Mouse (Mus musculus) kidney, adult 2 months (tissue): Measurements from ENCODE around the gene 1700001C19Rik. TPM values are rescaled to one million over a fixed set of nuclear protein-coding genes. Genes with fewer than 3 reads are reported as not detected.

Experiments
- DNase-seq: peaks from one replicate; pipeline ENCODE4 v3.0.0; 2021
- H3K27ac ChIP-seq: fragments of 200-500 bp; 2 replicates; pipeline ENCODE4 v1.5.1; 2012; ENCODE audit warnings: low read depth, low read length, control low read depth, inconsistent platforms; ENCODE audit not compliant: insufficient read depth
- H3K27me3 ChIP-seq: fragments of 200-500 bp; replicated peaks from 2 replicates; pipeline ENCODE4 v1.6.1; 2012; ENCODE audit warnings: mild to moderate bottlenecking, moderate library complexity, low read length, inconsistent platforms; ENCODE audit not compliant: control insufficient read depth, insufficient read depth
- H3K36me3 ChIP-seq: fragments of 200-500 bp; 2 replicates; pipeline ENCODE4 v1.6.1; 2012; ENCODE audit warnings: mild to moderate bottlenecking, moderate library complexity, low read length, inconsistent platforms; ENCODE audit not compliant: control insufficient read depth, insufficient read depth
- H3K4me1 ChIP-seq: fragments of 200-500 bp; 2 replicates; pipeline ENCODE4 v1.6.1; 2011; ENCODE audit warnings: low read length; ENCODE audit not compliant: control insufficient read depth, insufficient read depth
- H3K4me3 ChIP-seq: fragments of 200-500 bp; 2 replicates; pipeline ENCODE4 v1.5.1; 2011; ENCODE audit warnings: mild to moderate bottlenecking, low read depth, low read length, control low read depth; ENCODE audit not compliant: insufficient read depth
- CTCF ChIP-seq: fragments of 200-500 bp; conservative IDR thresholded peaks from 2 replicates; pipeline ENCODE4 v1.5.1; 2011; ENCODE audit warnings: low read depth, mild to moderate bottlenecking, control low read depth, low read length, moderate library complexity, mixed read lengths; ENCODE audit not compliant: insufficient read depth, insufficient read length
- POLR2A ChIP-seq: fragments of 200-500 bp; IDR thresholded peaks from one replicate; pipeline ENCODE4 v1.6.1; 2011; ENCODE audit warnings: low read depth, low read length, control low read depth
- WGBS: fragments of 180-500 bp; shearing (Covaris S2); methylation state at CpG from one replicate; pipeline ENCODE4 v1.1.7; 2018; 5-methylcytosine and 5-hydroxymethylcytosine counted together
- polyA plus RNA-seq: library from polyadenylated mRNA; depleted of rRNA; stranded (reverse); fragments of >200 nt; gene quantifications from 2 replicates; pipeline ENCODE4 v1.2.3, GENCODE M21; 2012

Gene 1700001C19Rik
- polyA plus RNA-seq, 1 experiment, result 0.09 TPM

- Histone ChIP-seq H3K4me1 (peaks cover under 1% of the 10 kb centered on the region), H3K36me3 (no peaks in the 10 kb centered on the region), H3K4me3 (no peak overlapping the region), H3K27ac (no peak overlapping the region), H3K27me3 (no peaks in the 10 kb centered on the region)
- 69% methylated on average over 4 of the region's 4 CpGs for WGBS
- no peak for TF ChIP-seq CTCF
- TF ChIP-seq POLR2A, result no peak
- peak; percentile 89 for DNase-seq
Measured at GRCm38 (mm10) chr17:47475181-47475580, 38.0 kb upstream of the 1700001C19Rik start.

GRCm38 (mm10) chr17:47474250-47474649, 37.1 kb upstream of the 1700001C19Rik start:
- no peak overlapping the region for H3K27ac ChIP-seq
- DNase-seq, result no peak
- no peaks in the 10 kb centered on the region for H3K36me3 ChIP-seq
- no peaks in the 10 kb centered on the region; the same call in 1 of the 2 replicates for H3K4me1 ChIP-seq
- H3K4me3 ChIP-seq, result no peak overlapping the region
- whole genome bisulfite sequencing, result 79% methylated on average over 4 of the region's 4 CpGs
- no peak for TF ChIP-seq CTCF
- TF ChIP-seq POLR2A, result no peak
- no peaks in the 10 kb centered on the region for H3K27me3 ChIP-seq

GRCm38 (mm10) chr17:47473434-47473974, 36.3 kb upstream of the 1700001C19Rik start:
- no peaks in the 10 kb centered on the region for H3K36me3 ChIP-seq
- no peak overlapping the region for H3K27ac ChIP-seq
- H3K27me3 ChIP-seq, result no peaks in the 10 kb centered on the region
- peak; percentile 54 for DNase-seq
- no peaks in the 10 kb centered on the region; the same call in 1 of the 2 replicates for H3K4me1 ChIP-seq
- TF ChIP-seq CTCF (peak; percentile 95), POLR2A (no peak)
- H3K4me3 ChIP-seq, result no peak overlapping the region
- WGBS, result 17% methylated on average over 8 of the region's 8 CpGs

GRCm38 (mm10) chr17:47472435-47473350, 35.5 kb upstream of the 1700001C19Rik start:
- no peak for TF ChIP-seq POLR2A
- no peak for TF ChIP-seq CTCF
- Histone ChIP-seq H3K4me3 (no peak overlapping the region), H3K27ac (no peak overlapping the region), H3K4me1 (no peaks in the 10 kb centered on the region; the same call in 1 of the 2 replicates), H3K36me3 (no peaks in the 10 kb centered on the region), H3K27me3 (no peaks in the 10 kb centered on the region)
- 39% methylated on average over 15 of the region's 15 CpGs for WGBS
- DNase-seq, result no peak

- 82% methylated on average over 5 of the region's 5 CpGs for WGBS
- H3K36me3 ChIP-seq, result no peaks in the 10 kb centered on the region
- no peak for DNase-seq
- H3K4me3 ChIP-seq, result no peak overlapping the region
- TF ChIP-seq CTCF, result no peak
- TF ChIP-seq POLR2A, result no peak
- no peak overlapping the region for H3K27ac ChIP-seq
- no peaks in the 10 kb centered on the region for H3K27me3 ChIP-seq
- H3K4me1 ChIP-seq, result no peaks in the 10 kb centered on the region; the same call in 1 of the 2 replicates
Measured at GRCm38 (mm10) chr17:47470686-47471085, 33.5 kb upstream of the 1700001C19Rik start.

- Histone ChIP-seq H3K27ac (no peak overlapping the region), H3K4me1 (no peaks in the 10 kb centered on the region), H3K36me3 (no peaks in the 10 kb centered on the region), H3K4me3 (no peak overlapping the region), H3K27me3 (no peaks in the 10 kb centered on the region)
- 88% methylated on average over 4 of the region's 4 CpGs for WGBS
- DNase-seq, result no peak
- TF ChIP-seq POLR2A, result no peak
- TF ChIP-seq CTCF, result no peak
Measured at GRCm38 (mm10) chr17:47470121-47470520, 32.9 kb upstream of the 1700001C19Rik start.

GRCm38 (mm10) chr17:47469642-47470041, 32.5 kb upstream of the 1700001C19Rik start:
- Histone ChIP-seq H3K4me3 (no peak overlapping the region), H3K27ac (no peak overlapping the region), H3K36me3 (no peaks in the 10 kb centered on the region), H3K4me1 (peaks cover 2% of the 10 kb centered on the region; the same call in 1 of the 2 replicates), H3K27me3 (no peaks in the 10 kb centered on the region)
- TF ChIP-seq POLR2A (no peak), CTCF (no peak)
- 90% methylated on average over 4 of the region's 4 CpGs for WGBS
- DNase-seq, result no peak
